Mouse (Mus musculus) bone marrow macrophage, adult 2 months (primary cell): ENCODE measurements at regions not wholly inside any gene's neighbourhood (a gene's known extent, or its start where the extent isn't known, plus 50 kb on each side); places are given as distances from the start of the nearest gene placed in this dataset.

Source experiments
- H3K27ac ChIP-seq: 2 replicates; pipeline ENCODE4 v1.5.1; 2012; ENCODE audit warnings: low read depth, low read length; ENCODE audit not compliant: insufficient read depth
- H3K4me1 ChIP-seq: 2 replicates; pipeline ENCODE4 v1.6.1; 2012; ENCODE audit warnings: low read length; ENCODE audit not compliant: control insufficient read depth, insufficient read depth
- H3K4me3 ChIP-seq: 2 replicates; pipeline ENCODE4 v1.5.1; 2012; ENCODE audit warnings: mild to moderate bottlenecking, low read length, moderate library complexity; ENCODE audit not compliant: insufficient read depth
- CTCF ChIP-seq: IDR thresholded peaks from 2 replicates; pipeline ENCODE4 v1.5.1; 2012; ENCODE audit warnings: low read depth, mild to moderate bottlenecking, low read length, moderate library complexity
- POLR2A ChIP-seq: IDR thresholded peaks from 2 replicates; pipeline ENCODE4 v1.6.1; 2012; ENCODE audit warnings: mild to moderate bottlenecking, low read depth, low read length, borderline replicate concordance

DNA sequence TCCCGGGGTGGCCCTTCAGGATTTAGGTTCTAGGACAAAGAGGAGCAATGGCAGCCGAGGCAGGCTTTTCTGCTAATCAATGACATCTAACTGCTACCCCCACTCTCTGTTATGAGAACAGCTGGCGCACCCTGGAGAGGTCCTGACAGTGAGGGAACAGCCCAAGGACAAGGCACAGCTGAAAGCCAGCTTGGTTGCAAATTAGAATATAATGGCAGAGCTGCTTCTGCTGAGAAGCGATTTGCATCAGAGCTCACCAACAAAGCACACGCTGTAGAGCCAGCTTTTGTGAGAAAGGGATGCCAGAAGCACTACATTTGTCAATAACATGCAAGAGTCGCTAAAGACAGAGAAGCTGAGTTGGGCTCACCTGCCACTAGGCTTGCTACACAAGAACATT is 159.5 kb upstream of the Rgmb start:
- Histone ChIP-seq H3K27ac (no peak overlapping the region), H3K4me1 (peaks cover 17% of the 10 kb centered on the region), H3K4me3 (no peak overlapping the region)
- TF ChIP-seq POLR2A = no peak
- no peak for TF ChIP-seq CTCF

DNA sequence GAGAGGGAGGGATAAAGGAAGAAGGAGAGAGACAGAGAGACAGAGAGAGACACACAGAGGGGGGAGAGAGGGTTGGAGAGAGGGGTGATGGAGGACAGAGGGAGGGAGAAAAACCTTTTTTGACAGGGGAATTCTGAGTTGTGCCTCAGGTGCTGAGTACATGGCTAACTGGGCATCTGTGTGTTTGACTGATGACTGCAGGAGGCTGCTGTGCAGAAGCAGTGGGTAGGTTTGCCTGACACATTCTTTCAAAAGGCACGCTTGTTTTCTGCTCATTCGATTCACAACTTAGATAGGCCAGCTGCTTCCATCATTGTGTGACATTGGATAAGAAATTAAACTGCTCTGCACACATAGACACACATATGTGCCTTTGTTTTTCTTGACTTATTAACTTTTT is 150.7 kb upstream of the Rgmb start:
- no peak overlapping the region for H3K4me3 ChIP-seq
- TF ChIP-seq CTCF (no peak), POLR2A (no peak)
- H3K4me1 ChIP-seq = peaks cover 5% of the 10 kb centered on the region

DNA sequence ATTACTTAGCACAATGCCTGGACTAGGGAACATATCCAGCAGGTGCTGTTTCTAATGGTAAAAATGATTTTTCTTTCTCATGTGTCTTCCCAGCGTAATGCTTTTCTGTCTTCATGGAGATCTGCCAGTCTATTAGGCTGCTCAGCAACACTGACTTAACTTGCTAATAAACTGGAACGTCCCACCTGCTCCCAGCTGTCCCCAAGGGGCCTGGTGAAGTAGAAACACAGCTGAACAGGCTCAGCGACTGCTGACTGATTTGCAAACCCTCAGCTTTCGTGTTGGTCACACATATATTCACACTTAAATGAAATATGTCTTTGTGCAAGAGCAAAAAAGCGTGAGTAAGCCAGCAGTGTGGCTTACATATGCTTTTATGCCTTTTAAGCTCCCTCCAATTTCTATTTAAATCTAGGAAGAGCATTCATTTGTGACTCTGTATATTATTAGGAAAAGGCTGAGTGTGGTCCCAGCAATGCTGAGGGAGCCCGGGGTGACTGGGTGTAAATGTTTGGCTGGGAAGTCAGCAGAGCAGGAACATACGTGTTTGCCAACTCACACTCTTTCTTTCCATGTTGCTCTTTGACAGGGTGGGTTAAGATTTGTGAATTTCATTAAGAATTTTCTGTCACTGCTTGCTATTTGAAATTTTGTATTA is 146.7 kb upstream of the Rgmb start:
- TF ChIP-seq POLR2A (no peak), CTCF (no peak)
- Histone ChIP-seq H3K27ac (no peak overlapping the region), H3K4me1 (peaks cover 9% of the 10 kb centered on the region), H3K4me3 (no peak overlapping the region)

More for the DNA sequence above, 150.7 kb upstream of the Rgmb start:
- H3K27ac ChIP-seq = no peak overlapping the region

DNA sequence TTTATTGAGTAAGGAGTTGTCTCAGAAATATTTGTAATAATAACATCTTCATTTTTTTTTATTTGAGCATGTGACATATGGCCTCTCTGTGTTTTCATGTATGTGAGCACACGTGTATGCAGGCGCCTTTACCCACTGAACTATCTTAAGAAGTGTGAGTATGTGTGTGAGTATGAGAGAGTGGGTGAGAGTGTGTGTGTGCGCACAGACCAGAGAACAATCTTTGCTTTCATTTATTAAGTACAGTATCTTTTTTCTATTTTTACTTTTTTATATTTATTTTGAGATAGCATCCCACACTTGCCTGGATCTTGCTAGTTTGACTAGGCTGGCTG is 140.5 kb upstream of the Rgmb start:
- no peak overlapping the region for H3K27ac ChIP-seq
- TF ChIP-seq POLR2A (no peak), CTCF (no peak)
- no peak overlapping the region for H3K4me3 ChIP-seq
- H3K4me1 ChIP-seq = peaks cover 18% of the 10 kb centered on the region

DNA sequence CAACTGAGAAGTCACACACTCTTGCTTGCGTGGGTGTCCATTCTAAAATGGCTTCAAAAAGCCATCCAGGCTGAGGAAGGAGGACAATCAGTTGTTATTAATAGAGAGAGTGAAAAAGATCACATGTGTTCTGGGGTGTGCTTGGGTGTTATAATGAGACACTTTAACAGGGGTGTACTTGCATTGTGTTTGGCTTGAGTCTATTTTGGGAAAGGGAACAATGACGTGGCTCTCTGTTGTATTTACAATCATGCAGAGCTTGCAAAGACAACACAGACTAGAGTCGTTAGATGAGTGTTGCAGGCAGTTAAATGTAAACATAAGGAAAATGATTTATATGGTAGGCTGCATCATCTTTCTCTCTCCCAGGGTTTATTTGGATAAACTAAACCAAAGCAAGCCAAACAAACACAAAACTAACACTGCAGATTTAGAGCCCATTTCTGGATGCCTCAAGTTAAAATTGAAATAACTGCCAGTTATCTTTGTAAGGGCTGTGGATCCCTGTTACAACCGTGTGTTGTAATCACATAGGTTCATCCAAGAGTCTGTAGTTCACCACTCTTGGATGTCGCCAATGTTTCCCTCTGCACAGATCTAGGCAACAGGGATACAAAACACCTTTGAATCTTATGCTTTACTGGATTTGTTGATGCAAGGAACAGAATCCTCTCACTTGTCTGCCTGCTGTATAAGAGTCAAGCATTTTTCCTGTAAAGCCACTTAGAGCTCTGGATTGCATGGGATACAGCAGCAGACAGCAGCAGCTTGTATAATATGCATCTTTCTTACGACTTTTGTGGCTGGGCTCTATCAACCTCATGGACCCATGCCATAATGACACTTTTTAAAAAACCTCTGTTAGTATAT is 139.9 kb upstream of the Rgmb start:
- peaks cover 18% of the 10 kb centered on the region for H3K4me1 ChIP-seq
- H3K27ac ChIP-seq = peak overlapping the region; percentile 36; the same call in 1 of the 2 replicates
- no peak overlapping the region for H3K4me3 ChIP-seq
- TF ChIP-seq CTCF (no peak), POLR2A (no peak)

- H3K4me1 ChIP-seq = peaks cover 13% of the 10 kb centered on the region
- no peak overlapping the region for H3K4me3 ChIP-seq
- TF ChIP-seq POLR2A = no peak
- no peak for TF ChIP-seq CTCF
- H3K27ac ChIP-seq = no peak overlapping the region
Measured at GRCm38 (mm10) chr17:15968331-15968730, 137.5 kb upstream of the Rgmb start.

DNA sequence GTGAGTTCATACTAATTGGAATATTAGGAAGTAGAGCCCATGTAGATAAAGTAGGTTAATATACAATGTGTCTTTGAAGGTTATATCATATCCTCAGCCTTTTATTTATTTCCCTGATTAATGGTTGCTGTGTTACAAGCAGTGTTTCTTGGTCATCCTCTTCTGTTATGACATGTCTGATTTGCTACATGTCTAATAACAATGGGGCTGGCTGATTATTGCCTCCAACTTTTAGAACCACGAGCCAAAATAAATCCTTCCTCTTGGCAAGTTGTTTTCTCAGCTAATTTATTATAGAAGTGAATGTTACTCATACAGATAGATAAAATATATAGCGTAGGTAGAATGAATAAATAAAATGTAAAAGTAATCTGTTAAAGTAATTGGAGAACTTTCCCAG is 124.8 kb upstream of the Rgmb start:
- H3K27ac ChIP-seq = no peak overlapping the region
- TF ChIP-seq CTCF (no peak), POLR2A (no peak)
- no peaks in the 10 kb centered on the region for H3K4me1 ChIP-seq
- no peak overlapping the region for H3K4me3 ChIP-seq

- H3K27ac ChIP-seq = no peak overlapping the region
- TF ChIP-seq CTCF (no peak), POLR2A (no peak)
- H3K4me3 ChIP-seq = no peak overlapping the region
- no peaks in the 10 kb centered on the region for H3K4me1 ChIP-seq
Measured at GRCm38 (mm10) chr17:15951641-15952040, 120.8 kb upstream of the Rgmb start.

GRCm38 (mm10) chr17:15949753-15950152 is 118.9 kb upstream of the Rgmb start:
- Histone ChIP-seq H3K4me1 (no peaks in the 10 kb centered on the region), H3K27ac (no peak overlapping the region), H3K4me3 (no peak overlapping the region)
- TF ChIP-seq CTCF (no peak), POLR2A (no peak)

GRCm38 (mm10) chr17:15942378-15942777 is 111.5 kb upstream of the Rgmb start:
- no peak overlapping the region for H3K27ac ChIP-seq
- TF ChIP-seq POLR2A (no peak), CTCF (no peak)
- H3K4me3 ChIP-seq = no peak overlapping the region
- peaks cover 8% of the 10 kb centered on the region for H3K4me1 ChIP-seq
